Mouse (Mus musculus): Measurements from ENCODE around the gene Cabin1. TPM values are rescaled to one million over a fixed set of nuclear protein-coding genes. Genes with fewer than 3 reads are reported as not detected.

Cabin1 gene
- polyA plus RNA-seq, 1 experiment, result 59.3 TPM

DNA sequence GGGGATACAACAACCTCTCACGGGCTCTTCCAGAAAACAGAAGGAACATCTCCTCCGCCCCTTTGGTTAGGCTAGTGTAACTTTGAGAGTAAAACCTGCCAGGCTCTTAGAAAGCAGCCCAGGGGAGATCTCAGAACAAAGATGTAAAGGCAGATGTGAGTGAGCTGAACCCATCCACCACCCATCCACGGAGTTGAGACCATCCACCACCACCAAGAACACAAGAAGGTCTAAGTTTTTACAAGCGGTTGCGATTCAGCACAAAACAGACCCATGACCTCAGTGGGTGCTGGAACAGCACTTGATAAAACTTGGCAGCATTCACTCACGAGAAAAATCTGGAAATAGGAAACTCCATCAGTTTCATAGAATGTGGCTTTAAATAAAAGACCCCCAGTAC, 138.2 kb downstream of the Cabin1 start:
- 69% methylated on average over 6 of the region's 6 CpGs for WGBS
- H3K27me3 ChIP-seq (ENCODE audit: control insufficient read depth, insufficient read depth, low read length), result no peaks in the 10 kb centered on the region
- H3K4me1 ChIP-seq (ENCODE audit: control insufficient read depth, insufficient read depth, insufficient read length), result no peaks in the 10 kb centered on the region
- DNase-seq (ENCODE audit: low read depth in 1 of 2, low spot score in 2 of 2), result no peak
- no peak overlapping the region for H3K4me3 ChIP-seq (ENCODE audit: extremely low read depth, insufficient read depth, insufficient read length)
- H3K27ac ChIP-seq (ENCODE audit: insufficient read depth, low read length), result no peak overlapping the region
- H3K36me3 ChIP-seq (ENCODE audit: control insufficient read depth, insufficient read depth, low read length), result no peaks in the 10 kb centered on the region
- TF ChIP-seq POLR2A (IDR thresholded peaks at IDR 0.05; ENCODE audit: low read depth, low read length), result no peak
- no peak for TF ChIP-seq CTCF (IDR thresholded peaks at IDR 0.05; ENCODE audit: extremely low read depth, insufficient read depth, insufficient read length, insufficient replicate concordance)

- no peak for TF ChIP-seq CTCF (IDR thresholded peaks at IDR 0.05; ENCODE audit: extremely low read depth, insufficient read depth, insufficient read length, insufficient replicate concordance)
- TF ChIP-seq POLR2A (IDR thresholded peaks at IDR 0.05; ENCODE audit: low read depth, low read length), result no peak
- DNase-seq (ENCODE audit: low read depth in 1 of 2, low spot score in 2 of 2), result no peak
These were observed 143.3 kb downstream of the Cabin1 start for GRCm38 (mm10) chr10:75620818-75621217.

DNA sequence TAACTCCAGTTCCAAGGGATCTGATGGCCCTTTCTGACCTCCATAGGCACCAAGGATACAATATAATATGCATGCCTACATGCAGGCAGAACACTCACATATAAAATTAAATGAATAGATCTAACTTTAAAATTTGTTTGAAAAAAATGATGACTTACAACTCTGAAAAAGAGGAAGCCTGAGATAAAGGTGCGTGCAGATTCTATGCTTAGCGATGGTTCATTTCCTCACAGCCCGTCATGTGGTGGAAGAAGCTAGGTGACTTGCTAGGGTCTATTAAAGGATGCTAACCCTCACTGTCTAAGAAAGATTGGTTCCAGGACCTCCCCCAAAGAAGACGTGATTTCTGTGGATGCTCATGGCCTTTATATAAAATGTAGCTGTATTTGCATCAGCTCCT, 148.1 kb downstream of the Cabin1 start:
- no peak overlapping the region for H3K27ac ChIP-seq (ENCODE audit: insufficient read depth, low read length)
- no peak overlapping the region for H3K4me3 ChIP-seq (ENCODE audit: extremely low read depth, insufficient read depth, insufficient read length)
- H3K4me1 ChIP-seq (ENCODE audit: control insufficient read depth, insufficient read depth, insufficient read length), result no peaks in the 10 kb centered on the region
- DNase-seq (ENCODE audit: low read depth in 1 of 2, low spot score in 2 of 2), result no peak
- H3K27me3 ChIP-seq (ENCODE audit: control insufficient read depth, insufficient read depth, low read length), result no peaks in the 10 kb centered on the region
- WGBS, result 38% methylated on average over 4 of the region's 4 CpGs
- TF ChIP-seq POLR2A (IDR thresholded peaks at IDR 0.05; ENCODE audit: low read depth, low read length), result no peak
- no peak for TF ChIP-seq CTCF (IDR thresholded peaks at IDR 0.05; ENCODE audit: extremely low read depth, insufficient read depth, insufficient read length, insufficient replicate concordance)
- H3K36me3 ChIP-seq (ENCODE audit: control insufficient read depth, insufficient read depth, low read length), result no peaks in the 10 kb centered on the region; the same call in 1 of the 2 replicates

More at GRCm38 (mm10) chr10:75620818-75621217, 143.3 kb downstream of the Cabin1 start:
- WGBS, result 58% methylated on average over 3 of the region's 3 CpGs
- H3K36me3 ChIP-seq (ENCODE audit: control insufficient read depth, insufficient read depth, low read length), result no peaks in the 10 kb centered on the region
- H3K4me1 ChIP-seq (ENCODE audit: control insufficient read depth, insufficient read depth, insufficient read length), result no peaks in the 10 kb centered on the region
- H3K4me3 ChIP-seq (ENCODE audit: extremely low read depth, insufficient read depth, insufficient read length), result no peak overlapping the region
- H3K27ac ChIP-seq (ENCODE audit: insufficient read depth, low read length), result no peak overlapping the region
- H3K27me3 ChIP-seq (ENCODE audit: control insufficient read depth, insufficient read depth, low read length), result no peaks in the 10 kb centered on the region

- H3K27me3 ChIP-seq (ENCODE audit: control insufficient read depth, insufficient read depth, low read length), result no peaks in the 10 kb centered on the region
- no peak overlapping the region for H3K27ac ChIP-seq (ENCODE audit: insufficient read depth, low read length)
- H3K4me1 ChIP-seq (ENCODE audit: control insufficient read depth, insufficient read depth, insufficient read length), result no peaks in the 10 kb centered on the region
- TF ChIP-seq CTCF (IDR thresholded peaks at IDR 0.05; ENCODE audit: extremely low read depth, insufficient read depth, insufficient read length, insufficient replicate concordance) (no peak), POLR2A (IDR thresholded peaks at IDR 0.05; ENCODE audit: low read depth, low read length) (no peak)
- no peaks in the 10 kb centered on the region; the same call in 1 of the 2 replicates for H3K36me3 ChIP-seq (ENCODE audit: control insufficient read depth, insufficient read depth, low read length)
- WGBS, result 89% methylated on average over 7 of the region's 7 CpGs
- H3K4me3 ChIP-seq (ENCODE audit: extremely low read depth, insufficient read depth, insufficient read length), result no peak overlapping the region
- DNase-seq (ENCODE audit: low read depth in 1 of 2, low spot score in 2 of 2), result no peak
These were observed 153.7 kb downstream of the Cabin1 start for GRCm38 (mm10) chr10:75610486-75610885.

GRCm38 (mm10) chr10:75608975-75609374, 155.2 kb downstream of the Cabin1 start:
- H3K27ac ChIP-seq (ENCODE audit: insufficient read depth, low read length), result no peak overlapping the region
- WGBS, result 92% methylated on average over 11 of the region's 11 CpGs
- H3K4me3 ChIP-seq (ENCODE audit: extremely low read depth, insufficient read depth, insufficient read length), result no peak overlapping the region
- no peak for DNase-seq (ENCODE audit: low read depth in 1 of 2, low spot score in 2 of 2)
- no peaks in the 10 kb centered on the region for H3K27me3 ChIP-seq (ENCODE audit: control insufficient read depth, insufficient read depth, low read length)
- no peaks in the 10 kb centered on the region for H3K4me1 ChIP-seq (ENCODE audit: control insufficient read depth, insufficient read depth, insufficient read length)
- no peaks in the 10 kb centered on the region for H3K36me3 ChIP-seq (ENCODE audit: control insufficient read depth, insufficient read depth, low read length)
- no peak for TF ChIP-seq CTCF (IDR thresholded peaks at IDR 0.05; ENCODE audit: extremely low read depth, insufficient read depth, insufficient read length, insufficient replicate concordance)
- no peak for TF ChIP-seq POLR2A (IDR thresholded peaks at IDR 0.05; ENCODE audit: low read depth, low read length)

GRCm38 (mm10) chr10:75607253-75607652, 156.9 kb downstream of the Cabin1 start:
- Histone ChIP-seq H3K36me3 (ENCODE audit: control insufficient read depth, insufficient read depth, low read length) (no peaks in the 10 kb centered on the region), H3K4me1 (ENCODE audit: control insufficient read depth, insufficient read depth, insufficient read length) (no peaks in the 10 kb centered on the region), H3K27ac (ENCODE audit: insufficient read depth, low read length) (no peak overlapping the region), H3K4me3 (ENCODE audit: extremely low read depth, insufficient read depth, insufficient read length) (no peak overlapping the region), H3K27me3 (ENCODE audit: control insufficient read depth, insufficient read depth, low read length) (no peaks in the 10 kb centered on the region)
- WGBS, result 93% methylated on average over 4 of the region's 4 CpGs
- no peak for DNase-seq (ENCODE audit: low read depth in 1 of 2, low spot score in 2 of 2)
- TF ChIP-seq CTCF (IDR thresholded peaks at IDR 0.05; ENCODE audit: extremely low read depth, insufficient read depth, insufficient read length, insufficient replicate concordance), result no peak
- TF ChIP-seq POLR2A (IDR thresholded peaks at IDR 0.05; ENCODE audit: low read depth, low read length), result no peak

GRCm38 (mm10) chr10:75605162-75605846, 158.8 kb downstream of the Cabin1 start:
- H3K27me3 ChIP-seq (ENCODE audit: control insufficient read depth, insufficient read depth, low read length), result no peaks in the 10 kb centered on the region
- no peak for DNase-seq (ENCODE audit: low read depth in 1 of 2, low spot score in 2 of 2)
- no peaks in the 10 kb centered on the region for H3K36me3 ChIP-seq (ENCODE audit: control insufficient read depth, insufficient read depth, low read length)
- H3K4me1 ChIP-seq (ENCODE audit: control insufficient read depth, insufficient read depth, insufficient read length), result no peaks in the 10 kb centered on the region
- no peak overlapping the region for H3K4me3 ChIP-seq (ENCODE audit: extremely low read depth, insufficient read depth, insufficient read length)
- H3K27ac ChIP-seq (ENCODE audit: insufficient read depth, low read length), result no peak overlapping the region
- TF ChIP-seq POLR2A (IDR thresholded peaks at IDR 0.05; ENCODE audit: low read depth, low read length) (no peak), CTCF (IDR thresholded peaks at IDR 0.05; ENCODE audit: extremely low read depth, insufficient read depth, insufficient read length, insufficient replicate concordance) (peak; percentile 33; the same call in 1 of the 2 replicates)
- 51% methylated on average over 11 of the region's 11 CpGs for WGBS

All from spleen, adult 2 months (tissue).